Mouse (Mus musculus): ENCODE data around the gene Acoxl.

Acoxl gene

DNA sequence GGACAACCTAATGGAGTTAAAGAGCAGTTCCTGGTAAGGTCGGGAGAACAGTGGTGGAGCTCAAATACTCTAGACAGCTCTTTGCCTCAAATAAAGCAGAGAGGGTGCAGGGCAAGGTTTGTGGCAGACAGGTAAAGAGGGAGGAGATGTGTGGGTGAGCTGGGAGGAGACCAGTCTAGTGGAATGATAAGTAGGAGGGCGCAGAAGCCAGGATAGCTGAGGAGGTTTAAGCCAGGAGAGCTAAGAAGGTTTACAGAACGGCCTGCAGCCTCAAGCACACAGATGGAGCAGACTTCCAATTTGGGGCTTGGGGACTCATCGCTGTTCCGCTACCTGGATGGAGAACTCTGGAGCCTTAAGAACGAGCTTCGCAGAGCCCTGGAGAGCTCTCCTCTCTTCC, at the start of gene Acoxl:
Acoxl (plus strand) TSS at position 301 of the 400 bp plus-strand sequence.
- DNase-seq (ENCODE audit: low spot score) = no peak

GRCm38 (mm10) chr2:127789138-127789537, 49.5 kb upstream of the Acoxl start:
- DNase-seq (ENCODE audit: low spot score) = no peak

- no peak for DNase-seq (ENCODE audit: low spot score)
Measured at GRCm38 (mm10) chr2:127789651-127790270, 48.9 kb upstream of the Acoxl start.

GRCm38 (mm10) chr2:127791919-127792603, 46.6 kb upstream of the Acoxl start, which contains the start of gene Mtln:
Gene Mtln (minus strand): TSS chr2:127792488.
- DNase-seq (ENCODE audit: low spot score) = peak; percentile 88

DNA sequence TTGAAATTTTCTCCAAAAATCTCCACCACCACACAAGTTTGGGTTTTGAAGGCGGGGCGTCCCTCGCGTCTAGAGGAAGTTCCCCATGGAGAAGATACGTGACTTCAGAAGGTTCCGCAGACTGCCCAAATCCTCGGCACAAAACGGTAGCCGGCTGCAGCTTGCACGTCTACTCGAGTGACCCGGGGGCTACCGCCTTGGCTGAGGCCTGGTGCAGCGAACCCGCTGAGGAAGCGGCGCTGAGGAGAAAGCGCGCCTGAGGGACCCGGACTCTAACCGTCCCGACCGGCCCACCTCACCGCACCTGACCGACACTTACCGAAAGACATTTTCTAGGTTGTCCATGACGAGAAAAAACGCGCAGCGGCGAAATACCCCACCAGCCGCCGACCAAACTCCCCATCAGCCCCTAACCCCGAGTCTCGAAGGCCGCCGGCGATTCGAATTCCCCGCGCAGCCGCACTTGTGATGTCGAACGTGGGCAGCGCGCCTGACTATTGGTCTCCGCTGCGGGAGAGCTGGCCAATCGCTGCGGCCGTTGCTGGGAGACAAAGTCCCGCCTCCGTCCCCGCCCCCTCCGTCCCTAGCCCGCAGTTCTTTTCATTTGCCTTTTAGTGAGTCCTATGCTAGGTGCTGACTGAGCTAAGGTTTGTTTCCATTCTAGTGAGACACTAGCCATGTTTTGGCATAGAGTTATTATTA, 7.1 kb upstream of the Acoxl start, which contains the start of gene Bub1:
Bub1 (minus strand) TSS at position 465 of the 702 bp plus-strand sequence.
- peak; percentile 92 for DNase-seq (ENCODE audit: low spot score)

- no peak for DNase-seq (ENCODE audit: low spot score)
Measured at GRCm38 (mm10) chr2:127832103-127832832, 6.4 kb upstream of the Acoxl start.

GRCm38 (mm10) chr2:127832833-127833190, 5.9 kb upstream of the Acoxl start:
- no peak for DNase-seq (ENCODE audit: low spot score)

GRCm38 (mm10) chr2:127839425-127839824, 749 bp downstream of the Acoxl start:
- DNase-seq (ENCODE audit: low spot score) = no peak

- no peak for DNase-seq (ENCODE audit: low spot score)
Measured at GRCm38 (mm10) chr2:127841402-127841801, 2.7 kb downstream of the Acoxl start.

DNA sequence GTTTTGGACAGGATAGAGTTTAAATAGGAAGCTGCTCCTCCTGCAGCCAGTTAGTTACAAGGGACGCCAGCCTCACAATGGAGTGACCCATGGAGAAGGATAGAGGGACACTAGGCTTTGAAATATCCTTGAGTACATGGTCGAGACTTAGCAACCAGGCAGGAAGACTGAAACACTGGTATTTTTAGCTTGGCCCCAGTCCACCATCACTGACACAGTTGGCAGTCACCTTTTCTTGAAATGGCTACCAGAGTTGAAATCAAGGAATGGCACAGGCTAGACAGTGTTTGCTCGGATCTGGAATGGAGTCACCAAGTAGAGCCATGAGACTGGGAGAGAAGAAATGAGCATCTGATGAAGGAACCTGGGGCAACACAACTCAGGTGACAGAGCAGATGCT, 3.7 kb downstream of the Acoxl start:
- DNase-seq (ENCODE audit: low spot score) = no peak

DNA sequence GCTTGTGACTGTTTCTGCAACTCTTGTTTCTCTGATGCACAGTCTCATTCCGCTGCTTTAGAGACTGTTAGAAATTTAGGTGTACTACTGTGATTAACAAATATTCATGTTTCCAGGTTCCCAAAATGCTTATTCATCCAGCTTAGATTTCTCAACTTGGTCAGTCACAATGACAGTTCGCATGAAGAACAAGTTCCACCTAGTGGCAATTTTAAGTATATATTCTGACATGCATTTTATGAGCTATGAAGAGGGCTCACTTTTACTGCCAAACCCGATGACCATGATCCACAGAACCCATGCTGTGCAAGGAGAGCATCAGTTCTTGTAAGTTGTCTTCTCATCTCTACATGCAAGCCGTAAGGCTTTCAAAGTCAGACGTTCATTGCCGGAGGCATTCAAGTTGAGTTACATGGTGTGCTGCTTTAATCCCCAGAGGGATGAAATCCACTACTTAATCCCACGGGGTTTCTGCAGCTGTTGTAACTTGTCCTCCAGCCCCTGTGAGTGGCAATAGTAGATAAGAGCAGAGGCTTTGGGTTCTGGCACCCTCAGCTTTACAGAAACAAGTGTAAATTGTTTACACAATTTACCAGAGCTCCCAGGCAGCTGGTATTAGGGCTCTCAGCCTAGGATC, 6.8 kb downstream of the Acoxl start:
- peak; percentile 45 for DNase-seq (ENCODE audit: low spot score)

DNA sequence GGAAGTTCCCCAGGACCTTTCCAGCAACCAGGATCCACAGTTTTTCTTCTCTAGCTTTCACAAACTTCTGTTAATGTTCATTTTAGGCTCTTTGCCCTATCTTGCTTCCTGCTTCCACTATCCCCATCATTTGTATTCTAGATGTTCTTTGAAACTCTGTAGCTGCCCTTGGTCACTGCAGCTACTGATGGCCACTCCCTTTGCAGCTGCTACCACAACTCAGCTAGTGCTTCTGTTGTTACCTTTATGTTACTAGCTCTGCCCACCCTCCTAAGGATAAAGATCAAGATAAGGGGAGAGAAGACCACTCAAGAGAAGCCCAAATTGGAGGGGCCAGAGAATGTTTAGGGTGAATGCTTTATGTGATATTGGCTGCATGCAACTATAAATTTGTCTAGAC, 7.3 kb downstream of the Acoxl start:
- no peak for DNase-seq (ENCODE audit: low spot score)

DNA sequence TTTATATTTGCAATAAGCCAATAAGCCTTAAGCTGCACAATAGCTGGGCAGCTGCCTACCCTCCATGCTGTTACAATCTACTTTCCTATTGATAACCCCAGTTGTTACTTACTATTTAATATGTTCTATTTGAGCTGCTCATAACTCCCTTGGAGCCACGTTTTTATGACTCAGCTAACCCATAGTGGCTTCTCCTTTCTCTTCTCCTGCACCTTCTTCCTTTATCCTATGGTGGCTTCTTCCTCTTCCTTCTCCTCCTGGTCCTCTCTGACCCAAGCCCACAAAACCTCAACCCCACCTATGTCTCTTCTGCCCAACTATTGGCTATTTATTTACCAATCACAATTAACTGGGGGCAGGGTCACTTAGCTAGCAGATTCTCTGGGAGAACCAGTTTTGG, 7.9 kb downstream of the Acoxl start:
- DNase-seq (ENCODE audit: low spot score) = no peak

DNA sequence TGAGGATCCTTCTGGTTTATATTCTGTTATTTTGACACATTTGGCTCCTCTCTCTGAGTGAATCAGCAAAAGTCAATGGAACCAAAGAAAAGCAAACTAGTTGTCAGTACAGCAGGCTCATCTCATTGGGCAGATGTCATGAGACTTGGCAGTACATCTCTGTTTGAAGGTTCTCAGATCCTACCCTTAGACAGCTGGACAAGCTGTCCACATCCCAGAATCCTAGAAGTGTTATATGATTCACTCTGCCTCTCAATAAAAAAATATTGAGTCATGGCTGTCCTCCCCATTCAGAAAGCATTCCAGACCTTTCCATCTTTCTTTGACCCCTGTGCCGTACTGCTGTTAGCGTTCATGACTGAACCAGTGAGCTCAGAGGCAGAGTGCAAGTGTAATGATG, 11.7 kb downstream of the Acoxl start:
- DNase-seq (ENCODE audit: low spot score) = no peak

DNA sequence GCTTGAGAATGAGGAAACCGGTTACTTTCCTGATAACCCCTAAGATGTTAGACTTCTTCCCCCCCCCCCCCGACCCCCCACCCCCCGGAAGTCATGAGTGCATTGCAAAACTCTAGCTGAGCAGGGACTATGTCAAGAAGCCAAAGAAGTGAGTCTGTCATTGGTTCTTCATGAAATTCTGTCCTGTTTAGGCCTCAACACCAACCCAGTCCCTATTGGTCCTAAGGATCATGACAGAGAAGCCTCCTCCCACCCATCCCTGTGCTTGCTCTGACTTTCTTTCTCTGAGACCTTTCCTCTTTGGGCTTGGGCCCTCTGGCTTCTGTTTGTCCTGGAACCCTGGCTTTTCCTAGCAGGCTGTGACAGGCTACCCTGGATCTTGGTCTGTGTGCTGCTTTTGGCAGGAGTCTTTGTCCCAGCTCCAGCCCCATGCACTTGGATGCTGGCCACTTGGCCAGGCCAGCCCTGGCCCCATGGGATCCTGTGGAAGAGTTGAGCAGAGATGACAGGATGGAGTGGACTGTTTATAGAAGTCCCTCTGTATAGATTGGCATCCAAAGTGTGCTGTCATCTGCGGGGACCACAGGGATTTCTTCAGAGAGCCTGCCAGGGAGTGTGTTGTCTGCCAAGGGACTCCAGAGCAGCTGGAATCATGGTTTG, 15.8 kb downstream of the Acoxl start:
- no peak for DNase-seq (ENCODE audit: low spot score)

DNA sequence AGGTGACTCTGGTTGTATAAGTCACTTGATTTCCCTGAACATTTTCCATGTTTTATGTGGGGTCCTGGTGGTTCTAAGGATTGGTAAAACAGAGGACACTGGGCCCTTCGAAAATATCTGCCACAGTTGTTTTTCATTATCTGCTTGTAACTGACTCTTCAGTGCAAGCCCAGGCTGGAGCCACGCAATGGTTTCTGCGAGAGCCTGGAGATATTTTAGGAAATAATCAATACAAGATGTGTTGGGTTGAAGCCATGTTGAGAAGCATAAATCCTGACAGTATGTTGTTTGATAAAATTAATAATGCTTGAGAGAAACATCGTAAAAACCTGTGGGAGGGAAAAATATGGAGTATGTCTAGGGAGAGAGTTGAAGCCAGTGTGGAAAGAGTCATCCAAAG, 25.7 kb downstream of the Acoxl start:
- DNase-seq (ENCODE audit: low spot score) = no peak

DNA sequence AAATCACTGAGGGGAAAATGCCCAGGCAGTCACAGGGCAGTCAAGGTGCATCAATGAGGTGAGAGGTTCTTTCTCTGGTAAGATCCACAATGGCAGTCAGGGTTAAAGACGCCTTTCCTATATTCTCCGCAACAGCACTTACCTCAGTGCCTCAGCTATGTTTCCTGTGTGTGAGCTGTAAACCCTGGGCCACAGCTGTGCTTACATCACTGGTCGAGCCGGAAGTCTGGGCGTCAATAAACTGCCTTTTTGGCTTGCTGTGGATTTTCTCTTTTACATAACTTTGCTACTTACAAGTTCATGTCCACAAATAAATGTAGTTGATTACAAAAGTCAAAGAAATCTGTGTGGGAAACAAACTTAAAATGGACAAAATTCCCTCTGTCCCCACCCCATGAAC, 42.4 kb downstream of the Acoxl start:
- no peak for DNase-seq (ENCODE audit: low spot score)

DNA sequence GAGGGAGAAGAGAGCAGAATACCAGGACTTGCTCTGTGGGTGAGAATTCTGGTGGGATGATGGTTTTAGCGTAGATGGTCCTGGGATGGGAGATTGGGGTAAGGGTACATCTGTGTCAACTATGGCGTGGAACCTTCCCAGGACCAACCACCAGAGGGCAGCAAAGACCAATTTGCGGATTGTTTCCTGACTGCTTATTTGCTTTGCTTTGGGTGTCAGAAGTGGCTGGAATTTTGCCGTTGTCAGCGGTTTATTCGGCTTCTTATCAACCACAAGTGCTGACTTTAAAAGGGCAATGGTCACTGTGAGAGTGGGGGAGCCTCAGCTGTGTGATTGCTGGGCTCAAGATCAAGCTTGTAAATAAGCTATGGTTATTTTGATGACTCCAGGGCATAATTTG, 50.8 kb downstream of the Acoxl start:
- peak; percentile 79 for DNase-seq (ENCODE audit: low spot score)

- DNase-seq (ENCODE audit: low spot score) = no peak
Measured at GRCm38 (mm10) chr2:127889979-127890378, 51.3 kb downstream of the Acoxl start.

DNA sequence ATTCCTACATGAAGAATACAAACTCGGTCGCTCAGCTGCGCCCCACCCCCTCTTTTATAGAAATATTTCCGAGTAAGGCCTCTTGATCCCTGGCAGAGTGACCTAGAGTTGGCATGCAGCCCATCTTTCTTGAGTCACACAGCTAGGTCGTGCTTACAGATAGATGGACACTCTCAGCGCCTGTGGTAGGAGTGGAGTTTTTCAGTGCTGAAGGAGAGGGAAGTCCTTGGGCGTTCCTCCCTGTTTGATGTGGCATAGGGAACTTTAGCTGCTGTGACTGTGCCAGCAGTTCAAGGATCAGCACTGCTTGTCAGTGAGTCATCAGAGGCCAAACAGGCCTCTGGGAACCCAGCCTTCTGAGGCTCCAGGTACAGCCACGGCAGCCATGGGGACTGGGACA, 51.9 kb downstream of the Acoxl start:
- DNase-seq (ENCODE audit: low spot score) = no peak

DNA sequence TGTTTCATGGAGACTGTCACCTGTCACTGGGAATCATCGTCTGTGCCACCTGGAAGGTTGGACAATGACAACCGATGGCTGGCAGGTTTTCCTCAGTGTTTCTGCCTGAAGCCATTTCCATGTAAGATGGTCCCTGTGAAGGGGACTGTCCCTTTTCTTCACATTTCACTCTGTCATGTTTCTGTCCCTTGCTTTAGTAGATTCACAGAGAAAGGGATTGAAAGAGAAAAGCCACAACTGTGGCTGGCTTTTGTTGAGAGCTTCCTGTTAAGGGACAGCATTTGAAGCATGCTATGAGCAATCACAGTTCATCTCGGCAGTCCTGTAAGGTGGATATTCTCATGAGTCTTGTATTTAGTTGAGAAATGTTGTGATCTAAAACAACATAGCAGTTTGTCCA, 52.4 kb downstream of the Acoxl start:
- DNase-seq (ENCODE audit: low spot score) = no peak

- DNase-seq (ENCODE audit: low spot score) = no peak
Measured at GRCm38 (mm10) chr2:127894890-127895289, 56.2 kb downstream of the Acoxl start.
